Mouse (Mus musculus) colon, adult 2 months (tissue): ENCODE results near the gene Vmn2r27. TPM values are rescaled to one million over a fixed set of nuclear protein-coding genes. Genes with fewer than 3 reads are reported as not detected.

ENCODE experiments used
- polyA plus RNA-seq: library from polyadenylated mRNA; depleted of rRNA; stranded (reverse); fragments of >200 nt; gene quantifications from 2 replicates; pipeline ENCODE4 v1.2.3, GENCODE M21; 2012; rRNA removed

Gene Vmn2r27
- not detected in 2 replicates for polyA plus RNA-seq

DNA sequence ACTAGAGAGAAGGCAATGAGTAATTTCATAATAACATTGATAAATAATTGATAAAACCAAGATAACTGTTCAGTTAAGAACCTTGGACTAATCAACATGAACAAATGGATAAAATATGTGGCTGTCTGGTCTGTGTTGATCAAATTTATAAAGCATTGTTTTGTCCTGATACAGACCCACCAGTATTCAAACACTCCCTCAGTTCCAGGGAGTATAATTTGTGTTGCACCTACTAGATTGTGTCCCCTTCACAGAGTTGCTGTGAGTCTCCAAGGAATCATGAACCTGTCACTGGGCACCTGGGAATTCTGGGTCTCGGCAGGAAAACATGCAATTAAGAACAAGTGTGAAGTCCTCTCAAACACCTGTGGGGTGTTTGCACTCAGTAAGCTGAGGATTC, at the start of gene Vmn2r27:
Gene Vmn2r27 (minus strand): TSS at position 101 of the 400 bp plus-strand sequence.

Other genes starting within 250 kb of the Vmn2r27 start
- not detected in 2 replicates for gene Vmn2r26, start 207.3 kb downstream of the Vmn2r27 start, polyA plus RNA-seq
- gene Cd163, start 72.8 kb upstream of the Vmn2r27 start, polyA plus RNA-seq: 0.87 and 0.89 TPM in 2 replicates
- 29.9 and 31.3 TPM in 2 replicates for gene Pex5, start 183.2 kb upstream of the Vmn2r27 start, polyA plus RNA-seq
- gene Clstn3, start 232.9 kb upstream of the Vmn2r27 start, polyA plus RNA-seq: 1.5 and 1.6 TPM in 2 replicates